Mouse (Mus musculus) midbrain, embryonic 14.5 days (tissue): ENCODE results near the gene Dot1l. TPM values are rescaled to one million over a fixed set of nuclear protein-coding genes. Genes with fewer than 3 reads are reported as not detected.
"Not testable (repeated sequence)": the region's sequence is repeated elsewhere in the genome, so short reads cannot be mapped to it uniquely, and the experiment has no call there.

Experiments used
- ATAC-seq: fragments of 200-750 bp; cut with Nextera tagmentation; 2 replicates; pipeline ENCODE4 v1.8.0; 2017; ENCODE audit warnings: moderate number of reproducible peaks, moderate library complexity; ENCODE audit not compliant: low FRiP score, low TSS enrichment
- DNase-seq: peaks from one replicate; pipeline ENCODE4 v3.0.0-alpha.2; 2015
- H3K27ac ChIP-seq: fragments of 300-500 bp; sonication (generic); replicated peaks from 2 replicates; pipeline ENCODE4 v1.5.1; 2014; ENCODE audit warnings: mild to moderate bottlenecking, low read depth, low read length, moderate library complexity
- H3K27me3 ChIP-seq: fragments of 300-500 bp; sonication (generic); 2 replicates; pipeline ENCODE4 v1.6.1; 2014; ENCODE audit warnings: low read length, control low read depth, mixed read lengths; ENCODE audit not compliant: control insufficient read depth, insufficient read depth
- H3K36me3 ChIP-seq: fragments of 300-500 bp; sonication (generic); 2 replicates; pipeline ENCODE4 v1.6.1; 2014; ENCODE audit warnings: low read length, control low read depth; ENCODE audit not compliant: control insufficient read depth, insufficient read depth
- H3K4me1 ChIP-seq: fragments of 300-500 bp; sonication (generic); 2 replicates; pipeline ENCODE4 v1.6.1; 2014; ENCODE audit warnings: mild to moderate bottlenecking, antibody characterized with exemption, low read length, control low read depth; ENCODE audit not compliant: control insufficient read depth, insufficient read depth
- H3K4me2 ChIP-seq: fragments of 300-500 bp; sonication (generic); 2 replicates; pipeline ENCODE4 v1.6.1; 2014; ENCODE audit warnings: mild to moderate bottlenecking, low read length, moderate library complexity
- H3K4me3 ChIP-seq: fragments of 300-500 bp; sonication (generic); replicated peaks from 2 replicates; pipeline ENCODE4 v1.5.1; 2014; ENCODE audit warnings: low read depth, low read length
- H3K9ac ChIP-seq: fragments of 300-500 bp; sonication (generic); replicated peaks from 2 replicates; pipeline ENCODE4 v1.6.1; 2014; ENCODE audit warnings: mild to moderate bottlenecking, low read length, moderate library complexity
- H3K9me3 ChIP-seq: fragments of 300-500 bp; sonication (generic); 2 replicates; pipeline ENCODE4 v1.6.1; 2016; ENCODE audit warnings: low read length, control low read depth, mixed read lengths; ENCODE audit not compliant: control insufficient read depth
- WGBS: fragments of 180-500 bp; shearing (Covaris S2); extraction: QIAGEN DNeasy Blood & Tissue Kit; methylation state at CpG from one replicate; pipeline ENCODE4 v1.1.7; 2014; 5-methylcytosine and 5-hydroxymethylcytosine counted together
- polyA plus RNA-seq: library from polyadenylated mRNA; unstranded; fragments of >200 nt; fragmentation: Nextera tagmentation; extraction: Ambion mirVana; gene quantifications from 2 replicates; pipeline ENCODE4 v1.2.1, GENCODE M21; 2014

The Dot1l gene
- polyA plus RNA-seq, 1 experiment from 2014 or later: 27.9 TPM

GRCm38 (mm10) chr10:80817164-80817563, 62.2 kb downstream of the Dot1l start:
- Histone ChIP-seq H3K4me2 (no peak overlapping the region), H3K4me3 (no peak overlapping the region), H3K4me1 (no peaks in the 10 kb centered on the region), H3K9me3 (no peaks in the 10 kb centered on the region), H3K36me3 (no peaks in the 10 kb centered on the region), H3K27ac (no peak overlapping the region), H3K9ac (no peak overlapping the region), H3K27me3 (no peaks in the 10 kb centered on the region)
- WGBS: 76% methylated on average over 2 of the region's 2 CpGs
- DNase-seq (no peak), ATAC-seq (no peak)

DNA sequence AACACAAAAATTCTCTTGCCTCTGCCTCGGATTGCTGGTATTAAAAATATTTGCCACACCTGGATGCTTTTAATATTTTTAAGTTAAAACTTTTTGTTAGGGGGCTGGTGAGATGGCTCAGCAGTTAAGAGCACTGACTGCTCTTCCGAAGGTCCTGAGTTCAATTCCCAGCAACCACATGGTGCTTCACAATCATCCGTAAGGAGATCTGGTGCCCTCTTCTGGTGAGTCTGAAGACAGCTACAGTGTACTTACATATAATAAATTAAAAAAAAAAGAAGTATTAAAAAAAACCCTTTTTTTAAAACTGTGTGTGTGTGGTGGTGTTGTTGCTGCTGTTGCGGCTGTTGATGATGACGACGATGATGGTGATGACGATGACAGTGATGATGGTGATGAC, 62.9 kb downstream of the Dot1l start:
- H3K9ac ChIP-seq, H3K4me3 ChIP-seq, H3K9me3 ChIP-seq, H3K4me2 ChIP-seq, H3K4me1 ChIP-seq, H3K36me3 ChIP-seq, DNase-seq, ATAC-seq, H3K27ac ChIP-seq, H3K27me3 ChIP-seq: not testable (repeated sequence)
- WGBS: 82% methylated on average over 7 of the region's 7 CpGs

DNA sequence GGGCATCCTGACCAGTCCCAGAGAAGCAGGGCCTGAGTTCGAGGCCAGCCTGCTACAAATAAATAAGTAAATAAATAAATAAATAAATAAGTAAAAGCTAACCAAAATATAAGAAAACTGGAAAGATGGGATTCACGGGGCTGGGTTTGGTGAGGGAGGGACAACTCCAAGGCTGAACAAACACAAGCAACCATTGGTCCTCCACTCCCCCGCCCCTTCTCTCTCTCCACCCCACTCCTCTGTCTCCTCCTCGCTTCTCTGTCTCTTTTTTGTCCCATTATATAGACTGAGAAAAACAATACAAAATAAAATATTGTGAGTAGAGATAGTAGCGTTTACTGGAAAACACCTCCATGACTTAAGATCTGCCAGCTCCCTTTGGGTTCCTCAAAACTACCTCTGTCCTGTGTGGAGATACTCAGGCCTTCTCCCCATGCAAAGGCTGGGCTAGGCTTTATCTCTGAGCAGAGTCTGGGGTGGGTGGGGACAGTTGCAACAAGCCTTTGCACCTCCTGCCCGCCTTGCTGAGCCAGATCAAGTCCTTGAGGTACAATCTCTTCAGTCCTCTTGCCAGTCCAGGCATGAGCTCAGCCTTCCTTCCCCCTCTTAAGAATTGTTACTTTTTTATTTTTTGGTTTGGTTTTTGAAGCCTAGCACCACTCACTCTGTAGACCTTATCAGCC, 63.7 kb downstream of the Dot1l start:
- H3K27me3 ChIP-seq: no peaks in the 10 kb centered on the region
- H3K4me1 ChIP-seq: no peaks in the 10 kb centered on the region
- 60% methylated on average over 6 of the region's 6 CpGs for WGBS
- no peaks in the 10 kb centered on the region for H3K9me3 ChIP-seq
- no peak overlapping the region for H3K4me3 ChIP-seq
- no peak for ATAC-seq
- H3K4me2 ChIP-seq: no peak overlapping the region
- H3K27ac ChIP-seq: no peak overlapping the region
- no peak for DNase-seq
- no peaks in the 10 kb centered on the region for H3K36me3 ChIP-seq
- H3K9ac ChIP-seq: no peak overlapping the region

GRCm38 (mm10) chr10:80819406-80819805, 64.4 kb downstream of the Dot1l start:
- no peak overlapping the region for H3K27ac ChIP-seq
- H3K36me3 ChIP-seq: no peaks in the 10 kb centered on the region
- DNase-seq (no peak), ATAC-seq (no peak)
- H3K27me3 ChIP-seq: no peaks in the 10 kb centered on the region
- no peak overlapping the region for H3K4me2 ChIP-seq
- no peaks in the 10 kb centered on the region for H3K4me1 ChIP-seq
- no peak overlapping the region for H3K9ac ChIP-seq
- 60% methylated on average over 3 of the region's 3 CpGs for WGBS
- H3K9me3 ChIP-seq: no peaks in the 10 kb centered on the region
- H3K4me3 ChIP-seq: no peak overlapping the region

DNA sequence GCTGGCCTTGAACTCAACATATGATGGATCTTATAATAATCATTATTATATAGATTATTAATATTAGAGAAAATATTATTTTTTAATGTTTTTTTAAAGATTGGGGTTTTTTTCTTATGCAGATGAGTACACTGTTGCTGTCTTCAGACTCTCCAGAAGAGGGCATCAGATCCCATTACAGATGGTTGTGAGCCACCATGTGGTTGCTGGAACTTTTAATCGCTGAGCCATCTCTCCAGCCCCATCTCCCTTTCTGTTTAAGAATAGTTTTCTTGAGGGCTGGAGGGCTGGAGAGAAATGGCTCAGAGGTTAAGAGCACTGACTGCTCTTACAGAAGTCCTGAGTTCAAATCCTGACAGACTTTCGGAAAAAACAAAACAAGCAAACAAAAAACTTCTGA, 67.0 kb downstream of the Dot1l start:
- no peak overlapping the region for H3K27ac ChIP-seq
- H3K9me3 ChIP-seq: no peaks in the 10 kb centered on the region
- H3K4me3 ChIP-seq: no peak overlapping the region
- peak; percentile 47 for DNase-seq
- no peaks in the 10 kb centered on the region for H3K36me3 ChIP-seq
- no peak overlapping the region for H3K9ac ChIP-seq
- H3K4me1 ChIP-seq: no peaks in the 10 kb centered on the region
- H3K4me2 ChIP-seq: no peak overlapping the region
- 39% methylated on average over 2 of the region's 2 CpGs for WGBS
- ATAC-seq: no peak
- no peaks in the 10 kb centered on the region for H3K27me3 ChIP-seq

DNA sequence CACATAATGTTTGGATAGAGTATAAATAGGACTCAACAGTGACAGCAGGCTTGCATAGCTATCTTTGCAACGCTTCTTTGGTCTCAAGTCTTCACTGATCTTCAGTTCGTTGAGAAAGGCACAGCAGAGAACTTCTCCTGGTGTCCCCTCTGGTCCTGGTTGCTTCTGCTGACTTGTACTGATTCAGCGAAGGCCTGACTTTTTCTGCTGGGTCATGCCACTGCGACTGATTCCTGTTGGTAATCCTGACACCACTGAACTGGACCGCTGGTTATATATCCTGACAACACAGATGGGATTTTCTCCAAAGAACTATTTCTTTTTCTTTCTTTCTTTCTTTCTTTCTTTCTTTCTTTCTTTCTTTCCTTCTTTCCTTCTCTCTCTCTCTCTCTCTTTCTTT, 67.5 kb downstream of the Dot1l start:
- ATAC-seq: no peak
- Histone ChIP-seq H3K4me2 (no peak overlapping the region), H3K27me3 (no peaks in the 10 kb centered on the region), H3K9ac (no peak overlapping the region), H3K4me3 (no peak overlapping the region), H3K9me3 (no peaks in the 10 kb centered on the region), H3K4me1 (peaks cover 3% of the 10 kb centered on the region), H3K27ac (no peak overlapping the region), H3K36me3 (no peaks in the 10 kb centered on the region)
- 92% methylated on average over 5 of the region's 5 CpGs for WGBS
- no peak for DNase-seq

GRCm38 (mm10) chr10:80823316-80823715, 68.3 kb downstream of the Dot1l start:
- 85% methylated on average over 1 of the region's 1 CpGs for WGBS
- DNase-seq (no peak), ATAC-seq (no peak)
- H3K4me2 ChIP-seq: no peak overlapping the region
- H3K9ac ChIP-seq: no peak overlapping the region
- no peaks in the 10 kb centered on the region for H3K36me3 ChIP-seq
- no peaks in the 10 kb centered on the region for H3K27me3 ChIP-seq
- H3K4me3 ChIP-seq: no peak overlapping the region
- peaks cover 10% of the 10 kb centered on the region for H3K4me1 ChIP-seq
- no peak overlapping the region for H3K27ac ChIP-seq
- no peaks in the 10 kb centered on the region for H3K9me3 ChIP-seq

DNA sequence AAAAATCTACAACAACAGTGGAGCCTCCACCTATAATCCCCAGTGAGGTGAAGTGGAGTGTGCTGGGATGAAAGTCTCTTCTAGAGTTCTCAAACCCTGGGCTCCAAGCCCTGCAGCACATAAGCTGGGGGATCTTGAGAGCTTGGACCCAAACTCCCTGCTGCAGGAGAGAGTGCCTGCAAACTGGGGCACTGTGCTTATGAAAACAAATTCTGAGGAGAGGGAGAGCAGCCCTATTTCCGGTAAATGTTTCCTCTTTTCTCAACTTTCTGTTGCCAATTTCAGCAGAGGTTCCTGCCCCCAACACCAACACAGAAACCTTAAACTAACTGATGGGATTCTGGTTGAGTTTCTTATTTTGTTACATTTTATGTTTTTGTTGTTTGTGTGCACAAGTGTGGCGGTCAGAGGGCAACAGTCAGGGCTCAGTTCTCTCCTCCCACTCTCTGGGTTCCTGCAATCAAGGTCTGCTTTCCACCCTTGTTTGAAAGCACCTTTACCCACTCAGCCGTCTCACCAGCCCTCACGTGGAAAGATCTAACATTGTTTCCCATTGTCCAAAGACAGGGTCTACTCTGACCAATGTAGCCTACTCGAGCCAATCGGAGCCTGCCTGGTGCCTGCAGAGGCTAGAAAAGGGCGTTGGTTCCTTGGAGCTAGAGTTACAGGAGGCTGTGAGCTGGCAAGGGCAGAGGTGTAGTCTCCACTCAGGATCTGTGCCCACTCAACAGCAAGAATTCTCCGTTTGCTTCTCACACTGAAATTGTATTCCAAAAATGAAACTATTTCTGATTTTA, 69.0 kb downstream of the Dot1l start:
- DNase-seq (no peak), ATAC-seq (no peak)
- Histone ChIP-seq H3K27me3 (no peaks in the 10 kb centered on the region), H3K27ac (no peak overlapping the region), H3K4me2 (no peak overlapping the region), H3K9ac (no peak overlapping the region), H3K4me1 (peaks cover 10% of the 10 kb centered on the region), H3K4me3 (no peak overlapping the region), H3K9me3 (no peaks in the 10 kb centered on the region), H3K36me3 (peaks cover under 1% of the 10 kb centered on the region; the same call in 1 of the 2 replicates)
- 71% methylated on average over 8 of the region's 8 CpGs for WGBS

GRCm38 (mm10) chr10:80824827-80825226, 69.8 kb downstream of the Dot1l start:
- Histone ChIP-seq H3K27ac (no peak overlapping the region), H3K4me1 (peaks cover 10% of the 10 kb centered on the region), H3K4me3 (no peak overlapping the region), H3K27me3 (no peaks in the 10 kb centered on the region), H3K9me3 (no peaks in the 10 kb centered on the region), H3K36me3 (peaks cover 9% of the 10 kb centered on the region), H3K4me2 (no peak overlapping the region), H3K9ac (no peak overlapping the region)
- 82% methylated on average over 2 of the region's 2 CpGs for WGBS
- DNase-seq (no peak), ATAC-seq (no peak)
